Mouse (Mus musculus) midbrain, embryonic 16.5 days (tissue): Measurements from ENCODE around the gene Sf3b6. TPM values are rescaled to one million over a fixed set of nuclear protein-coding genes. Genes with fewer than 3 reads are reported as not detected.

Source experiments
- ATAC-seq: fragments of 200-750 bp; cut with Nextera tagmentation; 2 replicates; pipeline ENCODE4 v1.8.0; 2017; ENCODE audit warnings: moderate TSS enrichment
- H3K27ac ChIP-seq: fragments of 300-500 bp; sonication (generic); 2 replicates; pipeline ENCODE4 v1.5.1; 2014; ENCODE audit warnings: mild to moderate bottlenecking, low read length, mixed read lengths
- H3K27me3 ChIP-seq: fragments of 300-500 bp; sonication (generic); 2 replicates; pipeline ENCODE4 v1.6.1; 2014; ENCODE audit warnings: low read depth, low read length, mixed read lengths; ENCODE audit not compliant: control insufficient read depth, insufficient read depth
- H3K36me3 ChIP-seq: fragments of 300-500 bp; sonication (generic); 2 replicates; pipeline ENCODE4 v1.6.1; 2014; ENCODE audit warnings: mild to moderate bottlenecking, low read length, moderate library complexity, mixed read lengths; ENCODE audit not compliant: control insufficient read depth, insufficient read depth
- H3K4me1 ChIP-seq: fragments of 300-500 bp; sonication (generic); 2 replicates; pipeline ENCODE4 v1.6.1; 2014; ENCODE audit warnings: mild to moderate bottlenecking, low read length, mixed read lengths; ENCODE audit not compliant: control insufficient read depth, insufficient read depth
- H3K4me2 ChIP-seq: fragments of 300-500 bp; sonication (generic); 2 replicates; pipeline ENCODE4 v1.6.1; 2014; ENCODE audit warnings: mild to moderate bottlenecking, low read length, mixed read lengths
- H3K4me3 ChIP-seq: fragments of 300-500 bp; sonication (generic); 2 replicates; pipeline ENCODE4 v1.5.1; 2014; ENCODE audit warnings: low read depth, mild to moderate bottlenecking, low read length, moderate library complexity, mixed read lengths
- H3K9ac ChIP-seq: fragments of 300-500 bp; sonication (generic); 2 replicates; pipeline ENCODE4 v1.6.1; 2014; ENCODE audit warnings: low read depth, low read length, mixed read lengths
- H3K9me3 ChIP-seq: fragments of 300-500 bp; sonication (generic); replicated peaks from 2 replicates; pipeline ENCODE4 v1.6.1; 2014; ENCODE audit warnings: mild to moderate bottlenecking, low read length, mixed read lengths; ENCODE audit not compliant: control insufficient read depth, poor library complexity, severe bottlenecking
- WGBS: fragments of 180-500 bp; shearing (Covaris S2); extraction: QIAGEN DNeasy Blood & Tissue Kit; methylation state at CpG from one replicate; pipeline ENCODE4 v1.1.7; 2014; 5-methylcytosine and 5-hydroxymethylcytosine counted together
- polyA plus RNA-seq: library from polyadenylated mRNA; unstranded; fragments of >200 nt; fragmentation: Nextera tagmentation; extraction: Ambion mirVana; gene quantifications from 2 replicates; pipeline ENCODE4 v1.2.1, GENCODE M21; 2015

Gene Sf3b6
- 204 TPM in 2 replicates for polyA plus RNA-seq

DNA sequence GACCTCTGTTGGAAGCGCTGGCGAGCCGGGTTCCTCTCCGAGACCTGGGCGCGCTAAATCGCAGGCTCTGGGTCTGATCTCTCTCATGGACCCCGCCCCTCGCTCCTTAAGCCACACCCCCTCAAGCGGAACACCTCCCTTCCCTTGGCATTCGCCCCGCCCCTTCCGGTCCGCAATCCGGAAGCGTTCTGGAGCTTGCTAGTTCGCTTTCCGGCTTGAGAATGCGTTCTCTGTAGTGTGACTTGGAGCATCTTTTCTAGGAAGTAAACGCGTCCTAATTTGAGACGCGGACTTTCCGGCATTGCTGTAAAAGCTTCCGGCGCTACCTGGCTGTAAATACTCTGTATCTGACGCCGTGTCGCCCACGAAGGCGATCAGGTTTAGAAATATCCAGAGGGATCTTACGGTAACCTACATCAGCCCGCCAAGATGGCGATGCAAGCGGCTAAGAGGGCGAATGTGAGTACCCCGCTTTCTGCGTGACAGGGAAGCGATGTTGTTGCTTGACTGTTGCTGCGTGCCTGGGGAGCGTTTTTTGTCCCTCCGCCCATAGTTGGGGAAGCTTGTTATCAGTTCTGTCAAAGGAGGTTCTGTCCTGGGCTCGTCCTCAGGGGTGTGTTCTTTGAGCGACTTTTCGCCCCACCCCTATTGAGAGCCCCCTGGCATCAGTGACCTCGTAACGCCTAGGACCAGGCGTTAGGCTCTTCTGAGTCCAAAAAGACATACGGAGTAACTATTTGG lies at the start of gene Sf3b6:
Sf3b6 (plus strand) TSS at position 184 of the 741 bp plus-strand sequence.
- H3K4me1 ChIP-seq = peaks cover 21% of the 10 kb centered on the region
- under 1% methylated on average over 48 of the region's 49 CpGs for WGBS

DNA sequence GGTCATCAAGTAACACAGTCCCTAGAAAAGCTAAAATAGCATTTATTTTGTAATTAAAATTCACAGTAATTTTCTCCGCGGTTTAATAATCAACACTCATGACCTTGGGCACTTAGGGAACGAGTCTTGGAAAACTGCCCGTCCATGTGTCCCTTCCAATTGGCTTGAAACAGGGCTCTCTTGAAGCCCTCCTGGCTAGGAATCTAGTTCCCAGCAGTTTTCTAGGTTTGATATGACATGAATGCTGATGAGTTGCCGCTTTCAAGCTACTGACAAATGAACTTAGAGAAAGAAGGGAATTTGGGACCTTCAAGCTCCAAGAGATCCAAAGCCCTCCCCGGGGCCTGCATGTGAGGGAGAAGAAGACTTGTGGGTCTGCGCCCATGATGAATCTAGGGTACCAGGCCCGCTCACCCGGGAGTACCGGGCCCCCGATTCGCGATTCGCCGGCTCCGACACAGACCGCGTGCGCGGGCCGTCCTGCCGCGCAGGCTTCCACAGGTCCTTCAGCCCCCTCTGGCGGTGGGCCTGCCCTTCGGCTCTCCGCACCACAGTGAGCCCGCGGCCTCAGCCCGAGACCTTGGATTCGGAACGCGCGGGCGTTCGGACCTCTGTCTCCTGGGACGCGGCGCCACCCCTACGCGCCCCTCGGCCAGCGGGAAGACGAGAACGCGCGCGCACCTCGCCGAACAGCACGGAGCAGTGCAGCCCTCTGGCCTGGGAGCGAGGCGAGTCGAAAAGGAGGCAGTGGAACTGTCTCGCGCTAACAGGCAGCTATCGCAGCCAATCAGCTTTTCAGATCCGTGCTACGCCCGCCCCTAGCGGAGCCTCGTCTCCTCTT lies 48.6 kb upstream of the Sf3b6 start, which contains the start of the genes Pfn4 and Fam228b:
Pfn4 (plus strand) TSS at position 531 of the 841 bp plus-strand sequence.
Fam228b (minus strand) TSS at position 776 of the 841 bp plus-strand sequence.
- Histone ChIP-seq H3K4me1 (no peaks in the 10 kb centered on the region), H3K36me3 (no peaks in the 10 kb centered on the region), H3K27me3 (no peaks in the 10 kb centered on the region), H3K27ac (peak within 1 kb of the TSS; percentile 99), H3K4me2 (peak within 1 kb of the TSS; percentile 68), H3K4me3 (peak within 1 kb of the TSS; percentile 72), H3K9ac (peak within 1 kb of the TSS; percentile 93), H3K9me3 (no peaks in the 10 kb centered on the region)
- peak; percentile 100 for ATAC-seq
- WGBS = 1% methylated on average over 61 of the region's 61 CpGs

More for the DNA sequence above, at the start of gene Sf3b6:
- no peaks in the 10 kb centered on the region for H3K27me3 ChIP-seq
- H3K9me3 ChIP-seq = no peaks in the 10 kb centered on the region
- peak within 1 kb of the TSS; percentile 91 for H3K27ac ChIP-seq
- peaks cover 9% of the 10 kb centered on the region for H3K36me3 ChIP-seq
- H3K9ac ChIP-seq = peak within 1 kb of the TSS; percentile 81
- H3K4me2 ChIP-seq = peak within 1 kb of the TSS; percentile 91
- peak; percentile 98 for ATAC-seq
- H3K4me3 ChIP-seq = peak within 1 kb of the TSS; percentile 88

DNA sequence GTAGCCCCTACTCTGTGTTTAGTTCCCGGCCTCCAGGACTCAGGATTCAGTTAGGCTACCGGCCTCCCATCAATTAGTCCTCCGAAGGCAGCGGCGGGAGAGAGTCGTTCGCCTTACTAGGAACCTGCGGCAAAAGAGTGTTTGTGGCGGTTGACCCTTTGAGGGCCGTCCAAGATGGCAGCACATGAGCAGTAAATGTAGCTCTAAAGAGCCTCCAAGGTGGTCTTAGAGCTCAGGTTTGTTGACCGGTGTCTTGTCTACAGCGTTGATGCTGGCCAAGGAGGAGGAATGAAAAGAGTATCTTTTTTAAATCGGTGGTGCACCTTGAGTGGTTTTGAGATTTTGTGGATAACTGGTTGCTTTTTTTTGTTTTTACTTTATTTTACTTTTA lies 48.0 kb upstream of the Sf3b6 start:
- no peaks in the 10 kb centered on the region for H3K27me3 ChIP-seq
- H3K9ac ChIP-seq = peak overlapping the region; percentile 93
- H3K27ac ChIP-seq = peak overlapping the region; percentile 99
- 15% methylated on average over 13 of the region's 13 CpGs for WGBS
- H3K4me2 ChIP-seq = peak overlapping the region; percentile 68
- H3K36me3 ChIP-seq = no peaks in the 10 kb centered on the region
- H3K9me3 ChIP-seq = no peaks in the 10 kb centered on the region
- ATAC-seq = peak; percentile 61
- H3K4me3 ChIP-seq = peak overlapping the region; percentile 72
- no peaks in the 10 kb centered on the region for H3K4me1 ChIP-seq

DNA sequence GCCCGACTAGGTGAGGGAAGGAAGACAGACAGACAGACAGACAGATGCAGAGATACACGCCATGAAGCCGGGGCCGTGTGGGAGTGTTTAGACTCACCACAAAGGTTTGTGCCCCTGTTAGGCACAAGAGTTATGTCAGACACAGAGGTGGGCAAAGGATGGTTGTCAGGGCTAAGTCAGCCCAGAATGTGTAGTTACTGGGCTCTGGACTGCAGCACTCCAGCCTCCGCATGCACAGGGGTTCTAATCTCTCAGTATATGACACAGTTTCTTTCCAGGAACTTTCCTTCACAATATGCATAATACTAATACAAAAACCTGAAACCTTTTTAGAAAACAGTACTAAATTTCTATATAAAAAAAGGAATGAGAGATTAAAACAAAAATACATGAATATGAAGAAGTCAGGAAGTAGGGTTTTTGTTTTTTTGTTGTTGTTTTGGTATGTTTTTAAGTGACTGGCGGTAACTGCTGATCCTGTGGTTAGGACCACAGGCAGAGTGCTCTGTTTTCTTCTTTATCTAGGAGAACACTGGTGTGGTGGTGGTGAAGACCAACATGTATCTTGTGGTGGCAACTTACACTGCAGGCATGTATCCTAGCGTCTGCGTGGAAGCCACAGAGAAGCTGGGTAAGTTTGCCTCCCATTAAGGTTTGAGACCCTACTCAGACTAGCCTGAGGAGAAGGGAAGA lies 42.3 kb upstream of the Sf3b6 start:
- no peaks in the 10 kb centered on the region for H3K36me3 ChIP-seq
- no peaks in the 10 kb centered on the region for H3K9me3 ChIP-seq
- no peak overlapping the region for H3K9ac ChIP-seq
- no peak overlapping the region for H3K4me2 ChIP-seq
- H3K4me3 ChIP-seq = no peak overlapping the region
- WGBS = 93% methylated on average over 8 of the region's 8 CpGs
- H3K27me3 ChIP-seq = no peaks in the 10 kb centered on the region
- no peak for ATAC-seq
- no peak overlapping the region for H3K27ac ChIP-seq
- H3K4me1 ChIP-seq = no peaks in the 10 kb centered on the region

DNA sequence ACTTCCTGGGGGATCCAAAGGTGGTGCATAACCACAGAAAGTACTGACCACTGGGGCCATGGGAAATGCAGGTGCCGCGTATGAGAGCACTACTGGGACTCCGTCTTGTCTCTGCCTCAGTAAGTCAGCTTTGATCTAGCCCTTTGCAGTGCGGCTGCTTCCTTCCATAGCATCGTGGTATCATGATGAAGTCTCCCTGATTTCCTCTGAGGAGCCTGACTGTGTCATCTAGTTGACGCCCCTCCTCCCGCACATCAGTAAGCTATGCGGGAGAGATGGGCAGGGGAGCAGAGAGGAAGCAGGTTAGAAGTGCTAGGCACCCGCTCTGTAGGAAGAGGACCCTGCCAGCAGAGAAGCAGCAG lies 41.8 kb upstream of the Sf3b6 start:
- 83% methylated on average over 9 of the region's 9 CpGs for WGBS
- H3K4me3 ChIP-seq = no peak overlapping the region
- H3K27ac ChIP-seq = no peak overlapping the region
- no peak overlapping the region for H3K4me2 ChIP-seq
- H3K4me1 ChIP-seq = no peaks in the 10 kb centered on the region
- ATAC-seq = no peak
- H3K9ac ChIP-seq = no peak overlapping the region
- no peaks in the 10 kb centered on the region for H3K9me3 ChIP-seq
- no peaks in the 10 kb centered on the region for H3K27me3 ChIP-seq
- H3K36me3 ChIP-seq = no peaks in the 10 kb centered on the region

DNA sequence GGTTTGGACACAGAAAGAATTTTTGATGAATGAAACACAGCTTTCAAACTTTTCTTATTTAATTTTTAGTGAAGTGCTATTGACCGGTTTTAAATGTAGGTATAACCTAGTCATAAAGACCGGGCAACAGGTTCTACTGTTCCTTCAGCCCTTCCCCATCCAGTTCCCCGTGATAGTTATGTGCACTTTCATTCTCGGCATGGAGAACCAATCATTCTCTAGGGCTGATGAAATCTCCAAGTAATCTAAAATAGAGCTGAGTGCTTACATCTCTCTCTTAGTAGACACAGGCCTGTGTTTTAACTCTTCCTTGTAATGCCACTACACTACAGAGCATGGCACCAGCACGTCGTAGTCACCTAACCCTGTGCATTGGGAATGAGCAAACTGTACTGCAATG lies 39.6 kb upstream of the Sf3b6 start:
- Histone ChIP-seq H3K4me2 (no peak overlapping the region), H3K36me3 (no peaks in the 10 kb centered on the region), H3K9ac (no peak overlapping the region), H3K27ac (no peak overlapping the region), H3K9me3 (no peaks in the 10 kb centered on the region), H3K4me1 (no peaks in the 10 kb centered on the region), H3K4me3 (no peak overlapping the region), H3K27me3 (no peaks in the 10 kb centered on the region)
- 91% methylated on average over 6 of the region's 6 CpGs for WGBS
- ATAC-seq = no peak

DNA sequence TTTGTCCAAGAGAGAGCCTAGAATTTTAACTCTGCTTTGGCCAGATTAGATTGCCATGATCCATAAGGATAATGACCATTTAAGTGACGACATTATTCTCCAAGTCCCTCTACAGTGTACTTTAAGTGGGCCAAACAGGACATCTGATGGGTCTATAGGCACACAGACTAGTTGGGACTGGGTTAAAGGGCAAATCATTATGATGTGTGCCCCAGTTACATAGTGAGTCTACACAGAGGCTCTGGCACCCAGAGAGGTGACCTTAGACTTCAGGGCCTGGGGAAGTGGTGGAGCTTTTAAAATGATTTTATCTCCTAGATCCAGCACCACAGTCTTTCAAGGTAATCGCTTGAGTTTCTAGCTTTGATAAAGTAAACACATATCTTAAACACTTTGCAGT lies 37.1 kb upstream of the Sf3b6 start:
- Histone ChIP-seq H3K27me3 (no peaks in the 10 kb centered on the region), H3K27ac (no peak overlapping the region), H3K4me3 (no peak overlapping the region), H3K9me3 (no peaks in the 10 kb centered on the region), H3K9ac (no peak overlapping the region), H3K4me2 (no peak overlapping the region), H3K36me3 (no peaks in the 10 kb centered on the region), H3K4me1 (no peaks in the 10 kb centered on the region)
- no peak for ATAC-seq
- WGBS = 72% methylated on average over 2 of the region's 2 CpGs

DNA sequence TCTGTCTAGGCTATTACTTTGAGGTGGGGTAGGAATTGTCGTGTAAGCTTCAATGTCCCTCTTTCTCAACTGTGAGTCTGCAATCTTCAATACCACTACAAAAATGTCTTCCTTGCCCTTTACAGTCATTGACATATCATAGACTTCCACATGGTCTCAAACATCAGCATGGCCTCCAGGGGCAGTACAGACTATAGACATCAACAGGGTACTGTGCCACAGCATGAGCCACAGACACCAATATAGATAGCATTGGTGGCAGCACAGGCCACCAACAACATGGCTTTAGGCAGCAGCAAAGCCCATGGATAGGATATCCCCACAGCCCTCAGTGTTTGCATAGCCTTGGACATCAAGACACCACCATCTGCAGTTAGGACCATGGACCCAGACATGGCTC lies 36.1 kb upstream of the Sf3b6 start:
- no peak overlapping the region for H3K27ac ChIP-seq
- ATAC-seq = no peak
- H3K27me3 ChIP-seq = no peaks in the 10 kb centered on the region
- no peak overlapping the region for H3K4me3 ChIP-seq
- H3K36me3 ChIP-seq = no peaks in the 10 kb centered on the region
- H3K9me3 ChIP-seq = no peaks in the 10 kb centered on the region
- WGBS = 91% methylated on average over 1 of the region's 1 CpGs
- H3K4me1 ChIP-seq = no peaks in the 10 kb centered on the region
- no peak overlapping the region for H3K9ac ChIP-seq
- H3K4me2 ChIP-seq = no peak overlapping the region
